8 mouse cellular contexts compared by ENCODE assay signal in genomic region chr5:32134903-32135335, GRCm38 (mm10). TPM values are rescaled to one million over a fixed set of nuclear protein-coding genes. Genes with fewer than 3 reads are reported as not detected.
DNase-seq lines count a peak whose midpoint lies in the region; ATAC-seq and TF ChIP-seq lines count a peak whose summit lies in the region.

No protein-coding gene starts in this region.

- TF ChIP-seq CTCF in liver, embryonic 14.5 days (IDR thresholded peaks at IDR 0.05; ENCODE audit: low read depth): no peak

- H3K27me3 ChIP-seq in hindbrain, embryonic 13.5 days: peaks cover 87% of the 10 kb centered on the region
- H3K27me3 ChIP-seq in liver, embryonic 14.5 days (ENCODE audit: control insufficient read depth, insufficient read depth, low read length): peaks cover 67% of the 10 kb centered on the region
- H3K27me3 ChIP-seq in neural tube, embryonic 12.5 days (replicated peaks): peaks cover 74% of the 10 kb centered on the region

- TF ChIP-seq EP300 in liver, embryonic 14.5 days (IDR thresholded peaks at IDR 0.05; ENCODE audit: low read depth): no peak

- no peak for DNase-seq in cerebellum, adult 9-11 months
- peak; percentile 88 for DNase-seq in 416B (ENCODE audit: low read depth)
- DNase-seq in liver, embryonic 14.5 days (ENCODE audit: low read depth in 3 of 3, low spot score in 3 of 3): no peak
- no peak for DNase-seq in Muller cell, postnatal 12 days (ENCODE audit: inconsistent ontology term)

- H3K27ac ChIP-seq in hindbrain, embryonic 13.5 days: peak overlapping the region; percentile 83
- no peak overlapping the region; the same call in 1 of the 2 replicates for H3K27ac ChIP-seq in liver, embryonic 14.5 days
- H3K27ac ChIP-seq in neural tube, embryonic 12.5 days: no peak overlapping the region

- H3K9ac ChIP-seq in hindbrain, embryonic 13.5 days: peak overlapping the region; percentile 75
- H3K9ac ChIP-seq in liver, embryonic 14.5 days (replicated peaks): no peak overlapping the region
- H3K9ac ChIP-seq in neural tube, embryonic 12.5 days: peak overlapping the region; percentile 61

- peak overlapping the region; percentile 96 for H3K4me2 ChIP-seq in hindbrain, embryonic 13.5 days
- H3K4me2 ChIP-seq in liver, embryonic 14.5 days (ENCODE audit: low read depth): peak overlapping the region; percentile 57
- peak overlapping the region; percentile 91 for H3K4me2 ChIP-seq in neural tube, embryonic 12.5 days (replicated peaks)

- H3K36me3 ChIP-seq in hindbrain, embryonic 13.5 days: no peaks in the 10 kb centered on the region
- no peaks in the 10 kb centered on the region for H3K36me3 ChIP-seq in liver, embryonic 14.5 days (replicated peaks; ENCODE audit: control insufficient read depth, insufficient read depth, low read depth)
- no peaks in the 10 kb centered on the region for H3K36me3 ChIP-seq in neural tube, embryonic 12.5 days

- peak overlapping the region; percentile 59 for H3K4me3 ChIP-seq in hindbrain, embryonic 13.5 days
- peak overlapping the region; percentile 43 to 62 for H3K4me3 ChIP-seq in liver, embryonic 14.5 days (ENCODE audit: insufficient read depth in 1 of 2, low read depth in 2 of 2, low read length in 2 of 2)
- H3K4me3 ChIP-seq in neural tube, embryonic 12.5 days: peak overlapping the region; percentile 54

- no peaks in the 10 kb centered on the region for H3K9me3 ChIP-seq in hindbrain, embryonic 13.5 days
- H3K9me3 ChIP-seq in liver, embryonic 14.5 days (ENCODE audit: control insufficient read depth, low read length): no peaks in the 10 kb centered on the region
- no peaks in the 10 kb centered on the region for H3K9me3 ChIP-seq in neural tube, embryonic 12.5 days

- WGBS in hindbrain, embryonic 13.5 days: under 1% methylated on average over 17 of the region's 54 CpGs
- under 1% methylated on average over 45 of the region's 54 CpGs for WGBS in liver, embryonic 14.5 days (ENCODE audit: insufficient replicate concordance)
- WGBS in neural tube, embryonic 12.5 days: under 1% methylated on average over 39 of the region's 54 CpGs

- peak; percentile 26 for ATAC-seq in cerebellum, adult (ENCODE audit: insufficient number of reproducible peaks, low FRiP score, low TSS enrichment)
- peak; percentile 10; the same call in 1 of the 2 replicates for ATAC-seq in common myeloid progenitor, adult 5-6 weeks (replicated peaks; ENCODE audit: low read depth, poor library complexity, severe bottlenecking)
- ATAC-seq in hindbrain, embryonic 13.5 days (ENCODE audit: low FRiP score): peak; percentile 63
- ATAC-seq in liver, embryonic 14.5 days (ENCODE audit: insufficient read depth): peak; percentile 31; the same call in 1 of the 2 replicates
- ATAC-seq in neural tube, embryonic 12.5 days (ENCODE audit: low FRiP score, low read depth): peak; percentile 57

- H3K4me1 ChIP-seq in hindbrain, embryonic 13.5 days (replicated peaks): peaks cover 38% of the 10 kb centered on the region
- 0 out of 4 replicates have a peak, but pooled peaks cover 0 to 3% of the 10 kb centered on the region in 2 experiments for H3K4me1 ChIP-seq in liver, embryonic 14.5 days (replicated peaks; ENCODE audit: control insufficient read depth in 2 of 2, insufficient read depth in 2 of 2, low read length in 1 of 2)
- peaks cover 19% of the 10 kb centered on the region for H3K4me1 ChIP-seq in neural tube, embryonic 12.5 days

RNA-seq across cellular contexts. Expression of gene Fosl2, which starts 0.7 kb away (rescaled TPM):
- 8.0 and 8.5 TPM in 2 replicates for total RNA-seq in common myeloid progenitor, adult 5-6 weeks (2017)
- 0.36 and 0.40 TPM in 2 replicates for polyA plus RNA-seq in hindbrain, embryonic 13.5 days (2015; fragmentation: Nextera tagmentation; extraction: Ambion mirVana)
- polyA plus RNA-seq in liver, embryonic 14.5 days (2012; rRNA removed): 0.60 and 0.73 TPM in 2 replicates
- 0.37 and 0.44 TPM in 2 replicates for polyA plus RNA-seq in liver, embryonic 14.5 days (2014; fragmentation: Nextera tagmentation; extraction: Ambion mirVana)
- polyA plus RNA-seq in neural tube, embryonic 12.5 days (2016; fragmentation: Nextera tagmentation; extraction: Ambion mirVana): 0.63 and 0.72 TPM in 2 replicates

Comparison
In these comparisons a context has a peak if more than half of its experiments do, and no peak if none do; other contexts are left out.
1. ATAC-seq: peak in every context shown above with its lines; median percentile 63 in hindbrain, embryonic 13.5 days; 57 in neural tube, embryonic 12.5 days; 31 in liver, embryonic 14.5 days; 26 in cerebellum, adult; 10 in common myeloid progenitor, adult 5-6 weeks.